10 mouse cellular contexts compared by ENCODE assay signal in genomic region chr9:58085074-58085473, GRCm38 (mm10). TPM values are rescaled to one million over a fixed set of nuclear protein-coding genes. Genes with fewer than 3 reads are reported as not detected.
DNase-seq lines count a peak whose midpoint lies in the region; ATAC-seq lines count a peak whose summit lies in the region.
"Had no signal": no experiment of that assay in that cellular context is flagged by ENCODE, and none has a peak within 500 bp of the region (broad histone marks: within the 10 kb centered on the region; RNA-seq: fewer than 3 reads in every experiment).

No protein-coding gene starts in this region.

- H3K27me3 ChIP-seq in forebrain, embryonic 16.5 days (replicated peaks; ENCODE audit: control insufficient read depth, insufficient read depth, low read length), result no peaks in the 10 kb centered on the region

- no peak overlapping the region for H3K4me3 ChIP-seq in forebrain, embryonic 16.5 days (replicated peaks; ENCODE audit: low read length)
- H3K4me3 ChIP-seq: embryonic facial prominence, embryonic 13.5 days had no signal

- peak overlapping the region; percentile 87 for H3K27ac ChIP-seq in forebrain, embryonic 16.5 days (ENCODE audit: low read length)
- H3K27ac ChIP-seq: embryonic facial prominence, embryonic 13.5 days had no signal

- H3K36me3 ChIP-seq in forebrain, embryonic 16.5 days (ENCODE audit: control insufficient read depth, insufficient read depth), result no peaks in the 10 kb centered on the region
- H3K36me3 ChIP-seq: embryonic facial prominence, embryonic 13.5 days had no signal

- intact Hi-C loops in left cerebral cortex, postnatal 10 days (cut with DNase I), result no loop called here

- 3% methylated on average over 2 of the region's 2 CpGs for WGBS in forebrain, embryonic 16.5 days

- peak overlapping the region; percentile 24; the same call in 1 of the 2 replicates for H3K9ac ChIP-seq in forebrain, embryonic 16.5 days (replicated peaks; ENCODE audit: low read depth, low read length)
- H3K9ac ChIP-seq: embryonic facial prominence, embryonic 13.5 days had no signal

- H3K4me2 ChIP-seq in forebrain, embryonic 16.5 days (ENCODE audit: low read length), result peak overlapping the region; percentile 23
- H3K4me2 ChIP-seq: embryonic facial prominence, embryonic 13.5 days had no signal

- H3K4me1 ChIP-seq in forebrain, embryonic 16.5 days (replicated peaks; ENCODE audit: control insufficient read depth, insufficient read depth, low read length), result peaks cover 44% of the 10 kb centered on the region

- ATAC-seq in forebrain, embryonic 16.5 days, result peak; percentile 71

- peak; percentile 43 to 65 for DNase-seq in left cerebral cortex, postnatal 10 days (ENCODE audit: extremely low spot score in 1 of 2, low spot score in 2 of 2)
- DNase-seq in left cerebral cortex, adult 11 months (ENCODE audit: low spot score), result no peak
- DNase-seq in NIH3T3 (ENCODE audit: low read depth) (peak; percentile 66), liver (no peak)
- DNase-seq in layer of hippocampus, postnatal 14 days (ENCODE audit: low spot score in 2 of 2), result peak; percentile 78 to 87
- no peak for DNase-seq in spleen, postnatal 36 days (ENCODE audit: low spot score in 2 of 2)
- no peak for DNase-seq in kidney, adult 8-10 months
- DNase-seq: kidney, adult 18-20 months had no signal

- no peaks in the 10 kb centered on the region for H3K9me3 ChIP-seq in forebrain, embryonic 16.5 days (ENCODE audit: control insufficient read depth, low read length)
- H3K9me3 ChIP-seq: embryonic facial prominence, embryonic 13.5 days had no signal

RNA-seq across cellular contexts. Expression of gene Stra6, which starts 21.5 kb away (rescaled TPM):
- 10 to 100 TPM in 1 of 2 experiments, 1 to 10 TPM in 1; 10.0 to 10.9 TPM for total RNA-seq in left cerebral cortex, postnatal 10 days (2021)
- 9.2 and 11.7 TPM in 2 replicates for polyA plus RNA-seq in forebrain, embryonic 16.5 days (2015; fragmentation: Nextera tagmentation; extraction: Ambion mirVana)
- 10 to 100 TPM in 1 of 2 experiments, 1 to 10 TPM in 1; 6.3 to 10.8 TPM for total RNA-seq in layer of hippocampus, postnatal 14 days (2021)

RNA-seq across cellular contexts. Expression of gene Ccdc33, which starts 33.5 kb away (rescaled TPM):
- under 1 TPM; 0.43 to 0.47 TPM for total RNA-seq in left cerebral cortex, postnatal 10 days (2021)
- 0.51 and 0.79 TPM in 2 replicates for polyA plus RNA-seq in forebrain, embryonic 16.5 days (2015; fragmentation: Nextera tagmentation; extraction: Ambion mirVana)
- total RNA-seq in layer of hippocampus, postnatal 14 days (2021), result 1 to 10 TPM in 1 of 2 experiments, under 1 TPM in 1; 0.64 to 1.7 TPM
- polyA plus RNA-seq: embryonic facial prominence, embryonic 13.5 days had no signal

Comparison
In these comparisons a context has a peak if more than half of its experiments do, and no peak if none do; other contexts are left out.
1. DNase-seq: peak in left cerebral cortex, postnatal 10 days (2 of 2), NIH3T3 (single experiment) and layer of hippocampus, postnatal 14 days (2 of 2); none in left cerebral cortex, adult 11 months (single experiment), spleen, postnatal 36 days (0 of 2), liver (single experiment) and kidney, adult 8-10 months (0 of 2).